Mouse (Mus musculus) MEL (cell line): ENCODE data around the gene Chsy1. TPM values are rescaled to one million over a fixed set of nuclear protein-coding genes. Genes with fewer than 3 reads are reported as not detected.

Experiments used
- DNase-seq: peaks from one replicate; pipeline ENCODE4 v3.0.0; 2011; ENCODE audit warnings: low read depth, low spot score
- H3K27ac ChIP-seq: 2 replicates; pipeline ENCODE4 v1.5.1; 2012; ENCODE audit warnings: low read depth, mild to moderate bottlenecking, control low read depth, low read length, moderate library complexity; ENCODE audit not compliant: control insufficient read depth
- H3K27me3 ChIP-seq, 2 experiments: fragments of 150-350 bp in 1 of 2; sonication (generic) in 1 of 2; 2 replicates each; pipeline ENCODE4 v1.6.1; 2012; ENCODE audit warnings: low read length in 2 of 2, mild to moderate bottlenecking in 2 of 2, improper control_type of control experiment in 1 of 2, moderate library complexity in 1 of 2; ENCODE audit not compliant: insufficient read depth in 2 of 2, control insufficient read depth in 1 of 2
- H3K36me3 ChIP-seq, 2 experiments: 2 replicates each; pipeline ENCODE4 v1.6.1; 2012 to 2014; ENCODE audit warnings: low read length in 2 of 2, improper control_type of control experiment in 1 of 2, inconsistent platforms in 1 of 2, mild to moderate bottlenecking in 1 of 2; ENCODE audit not compliant: insufficient read depth in 2 of 2, control insufficient read depth in 1 of 2
- H3K4me1 ChIP-seq, 2 experiments: fragments of 150-350 bp in 1 of 2; sonication (generic) in 1 of 2; 2 replicates each; pipeline ENCODE4 v1.6.1; 2012; ENCODE audit warnings: low read length in 2 of 2, improper control_type of control experiment in 1 of 2, mild to moderate bottlenecking in 1 of 2; ENCODE audit not compliant: insufficient read depth in 2 of 2, control insufficient read depth in 1 of 2
- H3K4me3 ChIP-seq, 2 experiments: fragments of 150-350 bp in 1 of 2; sonication (generic) in 1 of 2; 2 replicates each; pipeline ENCODE4 v1.5.1; 2012; ENCODE audit warnings: low read depth in 2 of 2, low read length in 2 of 2, mild to moderate bottlenecking in 2 of 2, moderate library complexity in 2 of 2, control low read depth in 1 of 2, improper control_type of control experiment in 1 of 2; ENCODE audit not compliant: control insufficient read depth in 1 of 2, insufficient read depth in 1 of 2
- H3K79me2 ChIP-seq: 2 replicates; pipeline ENCODE4 v1.6.1; 2012; ENCODE audit warnings: mild to moderate bottlenecking, low read length, moderate library complexity; ENCODE audit not compliant: control insufficient read depth, poor library complexity, insufficient read depth
- H3K9ac ChIP-seq: 2 replicates; pipeline ENCODE4 v1.6.1; 2012; ENCODE audit warnings: low read depth, mild to moderate bottlenecking, control low read depth, low read length, moderate library complexity; ENCODE audit not compliant: control insufficient read depth, poor library complexity, severe bottlenecking
- H3K9me3 ChIP-seq: fragments of 150-350 bp; sonication (generic); replicated peaks from 2 replicates; pipeline ENCODE4 v1.6.1; 2012; ENCODE audit warnings: mild to moderate bottlenecking, low read length, improper control_type of control experiment, moderate library complexity; ENCODE audit not compliant: insufficient read depth
- CHD1 ChIP-seq: IDR thresholded peaks from 2 replicates; pipeline ENCODE4 v1.6.1; 2012; ENCODE audit warnings: low read depth, mild to moderate bottlenecking, inconsistent platforms, low read length, improper control_type of control experiment
- E2F4 ChIP-seq: IDR thresholded peaks from 2 replicates; pipeline ENCODE4 v1.6.1; 2011; ENCODE audit warnings: low read depth, low read length, improper control_type of control experiment, borderline replicate concordance
- ELF1 ChIP-seq: IDR thresholded peaks from 2 replicates; pipeline ENCODE4 v1.6.1; 2014; ENCODE audit warnings: low read depth, mild to moderate bottlenecking, inconsistent platforms, low read length, improper control_type of control experiment, moderate library complexity
- EP300 ChIP-seq, 2 experiments: IDR thresholded peaks; 2 replicates each; pipeline ENCODE4 v1.6.1; 2011; ENCODE audit warnings: improper control_type of control experiment in 2 of 2, low read length in 2 of 2, low read depth in 1 of 2, mild to moderate bottlenecking in 1 of 2
- ETS1 ChIP-seq: IDR thresholded peaks from 2 replicates; pipeline ENCODE4 v1.6.1; 2012; ENCODE audit warnings: low read depth, mild to moderate bottlenecking, inconsistent platforms, low read length, improper control_type of control experiment, moderate library complexity
- HCFC1 ChIP-seq: IDR thresholded peaks from 2 replicates; pipeline ENCODE4 v1.6.1; 2012; ENCODE audit warnings: low read depth, mild to moderate bottlenecking, inconsistent platforms, low read length, improper control_type of control experiment, moderate library complexity
- MAFK ChIP-seq: IDR thresholded peaks from 2 replicates; pipeline ENCODE4 v1.6.1; 2011; ENCODE audit warnings: low read depth, mild to moderate bottlenecking, low read length, improper control_type of control experiment, borderline replicate concordance
- MAZ ChIP-seq: IDR thresholded peaks from 2 replicates; pipeline ENCODE4 v1.6.1; 2012; ENCODE audit warnings: low read depth, mild to moderate bottlenecking, inconsistent platforms, low read length, improper control_type of control experiment
- MXI1 ChIP-seq: IDR thresholded peaks from 2 replicates; pipeline ENCODE4 v1.6.1; 2011; ENCODE audit warnings: mild to moderate bottlenecking, low read depth, low read length, improper control_type of control experiment
- MYB ChIP-seq: IDR thresholded peaks from 2 replicates; pipeline ENCODE4 v1.6.1; 2011; ENCODE audit warnings: mild to moderate bottlenecking, low read depth, low read length, improper control_type of control experiment
- NELFE ChIP-seq: IDR thresholded peaks from 2 replicates; pipeline ENCODE4 v1.6.1; 2011; ENCODE audit warnings: low read depth, low read length, improper control_type of control experiment
- NRF1 ChIP-seq: IDR thresholded peaks from 2 replicates; pipeline ENCODE4 v1.6.1; 2014; ENCODE audit warnings: low read depth, mild to moderate bottlenecking, inconsistent platforms, low read length, improper control_type of control experiment, moderate library complexity; ENCODE audit not compliant: poor library complexity, insufficient read depth, severe bottlenecking
- POLR2A ChIP-seq, 2 experiments: IDR thresholded peaks; 2 replicates each; pipeline ENCODE4 v1.6.1; 2011 to 2012; ENCODE audit warnings: low read length in 2 of 2, mild to moderate bottlenecking in 2 of 2, control low read depth in 1 of 2, improper control_type of control experiment in 1 of 2, low read depth in 1 of 2, moderate library complexity in 1 of 2; ENCODE audit not compliant: control insufficient read depth in 1 of 2, insufficient read depth in 1 of 2, poor library complexity in 1 of 2
- POLR2AphosphoS5 ChIP-seq: IDR thresholded peaks from 2 replicates; pipeline ENCODE4 v1.6.1; 2012; ENCODE audit warnings: low read depth, borderline replicate concordance, mild to moderate bottlenecking, inconsistent platforms, low read length, moderate library complexity, mixed read lengths
- RCOR1 ChIP-seq: IDR thresholded peaks from 2 replicates; pipeline ENCODE4 v1.6.1; 2012; ENCODE audit warnings: low read depth, mild to moderate bottlenecking, inconsistent platforms, low read length, improper control_type of control experiment
- SIN3A ChIP-seq: IDR thresholded peaks from 2 replicates; pipeline ENCODE4 v1.6.1; 2012; ENCODE audit warnings: low read length, improper control_type of control experiment, inconsistent platforms
- TCF12 ChIP-seq: IDR thresholded peaks from 2 replicates; pipeline ENCODE4 v1.6.1; 2014; ENCODE audit warnings: low read depth, mild to moderate bottlenecking, inconsistent platforms, low read length, improper control_type of control experiment, moderate library complexity
- UBTF ChIP-seq: IDR thresholded peaks from 2 replicates; pipeline ENCODE4 v1.6.1; 2012; ENCODE audit warnings: low read depth, mild to moderate bottlenecking, inconsistent platforms, low read length, improper control_type of control experiment, moderate library complexity, borderline replicate concordance; ENCODE audit not compliant: insufficient read depth
- USF1 ChIP-seq: IDR thresholded peaks from 2 replicates; pipeline ENCODE4 v1.6.1; 2014; ENCODE audit warnings: low read depth, mild to moderate bottlenecking, inconsistent platforms, low read length, improper control_type of control experiment, moderate library complexity
- ZMIZ1 ChIP-seq: IDR thresholded peaks from 2 replicates; pipeline ENCODE4 v1.6.1; 2012; ENCODE audit warnings: low read depth, mild to moderate bottlenecking, inconsistent platforms, low read length, improper control_type of control experiment, moderate library complexity
- ZNF384 ChIP-seq: IDR thresholded peaks from 2 replicates; pipeline ENCODE4 v1.6.1; 2012; ENCODE audit warnings: low read depth, mild to moderate bottlenecking, inconsistent platforms, low read length, improper control_type of control experiment
- polyA plus RNA-seq, 2 experiments: library from polyadenylated mRNA; stranded (reverse) in 1 of 2; unstranded in 1 of 2; fragments of >175 nt in 1 of 2; fragments of >200 nt in 1 of 2; gene quantifications; 2 replicates each; pipeline versions ENCODE4 v1.2.1 to v1.2.4; 2012; ENCODE audit warnings: low replicate concordance in 2 of 2, low read depth in 1 of 2; ENCODE audit not compliant: insufficient read length in 2 of 2, insufficient read depth in 1 of 2, missing spikeins in 1 of 2
- total RNA-seq: library from RNA; depleted of rRNA; stranded (reverse); fragments of 300-350 nt; gene quantifications from 2 replicates; pipeline ENCODE4 v1.2.3, GENCODE M21; 2012

Gene Chsy1
- total and polyA plus RNA-seq, 3 experiments, result 8.5 to 10.3 TPM; not detected in 1

DNA sequence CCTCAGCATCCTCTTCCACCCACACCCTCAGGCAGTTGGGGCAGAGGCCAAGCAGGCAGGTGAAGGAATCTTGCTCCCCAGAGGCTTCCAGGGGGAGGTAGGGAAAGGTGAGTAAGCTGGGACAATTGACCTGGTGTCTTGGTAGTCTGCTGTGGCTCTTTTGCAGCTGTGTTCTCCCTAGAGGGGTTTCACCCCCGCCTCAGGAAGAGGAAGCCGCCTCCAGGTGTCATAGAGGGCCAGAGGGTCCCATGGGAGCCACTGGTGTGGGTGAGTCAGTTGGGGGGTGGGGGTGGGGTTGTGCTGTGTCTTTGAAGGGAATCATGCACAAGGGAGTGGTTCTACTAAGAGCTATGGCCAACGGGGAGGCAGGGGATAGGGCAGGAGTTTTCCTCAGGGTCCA is 85.2 kb downstream of the Chsy1 start:
- no peak overlapping the region for H3K9ac ChIP-seq
- peaks cover 0 to 32% of the 10 kb centered on the region in 2 experiments; a peak in 2 of 4 replicates for H3K36me3 ChIP-seq
- DNase-seq, result no peak
- no peak overlapping the region for H3K27ac ChIP-seq
- no peak overlapping the region for H3K4me3 ChIP-seq
- H3K27me3 ChIP-seq, result no peaks in the 10 kb centered on the region
- H3K79me2 ChIP-seq, result no peaks in the 10 kb centered on the region
- H3K4me1 ChIP-seq, result peaks cover 18 to 47% of the 10 kb centered on the region in 2 experiments
- no peaks in the 10 kb centered on the region for H3K9me3 ChIP-seq
- TF ChIP-seq ETS1 (no peak), UBTF (no peak), POLR2A (IDR thresholded peaks at IDR 0.05; ENCODE audit: control insufficient read depth in 1 of 2, insufficient read depth in 1 of 2, low read depth in 1 of 2, low read length in 2 of 2, poor library complexity in 1 of 2) (no peak), MXI1 (no peak), ELF1 (no peak), NELFE (no peak), RCOR1 (no peak), USF1 (no peak)

DNA sequence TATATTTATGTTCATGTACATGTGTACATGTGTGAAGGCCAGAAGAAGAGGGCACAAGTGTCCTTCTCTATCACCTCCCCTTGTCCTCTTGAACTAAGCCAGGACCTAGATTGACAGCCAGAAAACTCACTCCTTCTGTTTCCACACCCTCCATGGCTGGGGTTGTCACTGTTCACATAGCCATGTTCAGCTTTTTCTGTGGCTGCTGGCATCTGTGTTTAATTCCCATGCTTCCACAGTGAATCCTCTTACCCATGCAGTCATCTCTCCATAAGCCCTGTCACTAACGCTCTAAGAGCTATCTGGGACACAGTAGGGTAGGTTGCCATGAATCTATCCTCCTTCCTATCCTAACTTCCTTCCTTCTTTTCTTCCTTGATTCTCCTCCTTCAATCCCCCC is 86.6 kb downstream of the Chsy1 start:
- Histone ChIP-seq H3K4me1 (peaks cover 20 to 50% of the 10 kb centered on the region in 2 experiments), H3K27ac (peak overlapping the region; percentile 74), H3K27me3 (no peaks in the 10 kb centered on the region), H3K36me3 (peaks cover 0 to 32% of the 10 kb centered on the region in 2 experiments; a peak in 2 of 4 replicates), H3K9ac (peak overlapping the region; percentile 37), H3K79me2 (no peaks in the 10 kb centered on the region), H3K4me3 (peak overlapping the region in 1 of 2 experiments; percentile 3; a peak in 2 of 4 replicates), H3K9me3 (no peaks in the 10 kb centered on the region)
- DNase-seq, result no peak
- TF ChIP-seq UBTF (no peak), SIN3A (no peak), MAFK (no peak), ZMIZ1 (0 out of 2 replicates have a peak, but pooled peaks have one; percentile 31), USF1 (no peak)

DNA sequence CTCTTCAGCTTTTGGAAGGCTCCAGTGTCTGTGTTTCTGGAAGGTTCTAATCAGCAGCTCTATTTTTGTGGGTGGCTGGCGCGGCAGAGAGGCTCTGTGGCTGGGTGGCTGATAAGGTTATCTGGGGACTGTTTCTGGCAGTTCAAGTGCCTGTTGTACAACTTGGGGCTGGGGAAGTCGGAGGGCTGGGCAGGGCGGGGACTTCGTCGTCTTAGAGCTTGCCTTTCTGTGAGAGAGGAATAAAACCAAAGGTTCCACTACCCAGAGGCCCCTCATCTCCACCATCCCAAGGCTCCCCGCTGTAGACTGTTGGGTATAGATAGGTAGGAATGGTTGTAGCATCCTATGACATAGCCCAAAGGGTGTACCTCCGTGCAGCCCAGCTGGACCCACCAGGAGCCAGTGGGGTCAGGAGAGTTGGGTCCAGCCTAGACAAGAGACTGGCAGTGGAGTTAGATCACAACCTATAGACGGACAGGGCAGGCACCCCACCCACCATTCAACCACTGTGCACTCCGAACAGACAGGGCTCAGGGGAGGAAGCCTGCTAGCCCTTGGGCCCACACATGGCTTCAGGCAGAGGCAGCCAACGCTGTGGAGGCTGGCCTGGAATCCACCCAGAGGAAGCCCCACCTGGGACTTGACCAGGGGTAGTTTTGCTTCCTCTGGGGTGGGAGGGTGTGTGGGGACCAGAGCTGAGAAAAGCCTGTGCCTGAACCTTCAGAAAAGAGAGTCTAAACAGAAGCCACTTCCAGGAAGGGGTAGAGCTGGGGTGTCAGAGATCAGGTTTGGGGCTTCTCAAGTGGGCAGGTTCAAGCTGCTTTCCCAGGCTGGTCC is 87.5 kb downstream of the Chsy1 start:
- Histone ChIP-seq H3K27ac (peak overlapping the region; percentile 97), H3K4me3 (peak overlapping the region; percentile 2 to 40; a peak in 3 of 4 replicates), H3K79me2 (no peaks in the 10 kb centered on the region), H3K4me1 (peaks cover 20 to 50% of the 10 kb centered on the region in 2 experiments), H3K9me3 (no peaks in the 10 kb centered on the region), H3K36me3 (peaks cover 0 to 32% of the 10 kb centered on the region in 2 experiments; a peak in 2 of 4 replicates), H3K9ac (peak overlapping the region; percentile 63), H3K27me3 (no peaks in the 10 kb centered on the region)
- peak; percentile 96 for DNase-seq
- TF ChIP-seq POLR2AphosphoS5 (no peak), UBTF (no peak), NELFE (no peak), RCOR1 (no peak; the same call in 1 of the 2 replicates), USF1 (no peak), ZMIZ1 (no peak), E2F4 (no peak), NRF1 (no peak), HCFC1 (no peak), MAFK (no peak; the same call in 1 of the 2 replicates), TCF12 (peak; percentile 95), MXI1 (no peak), CHD1 (no peak), MAZ (no peak), MYB (no peak; the same call in 1 of the 2 replicates), ZNF384 (no peak), ELF1 (no peak; the same call in 1 of the 2 replicates), EP300 (IDR thresholded peaks at IDR 0.05; ENCODE audit: low read depth in 1 of 2, low read length in 2 of 2) (peak; percentile 90 to 96)
